Mouse (Mus musculus) liver, adult 2 months (tissue): ENCODE measurements around the gene Tdrd12.

Experiments
- CTCF ChIP-seq: fragments of 200-500 bp; IDR thresholded peaks from 2 replicates; pipeline ENCODE4 v1.5.1; 2011; ENCODE audit warnings: low read depth, low read length, control low read depth
- POLR2A ChIP-seq: fragments of 200-500 bp; IDR thresholded peaks from 2 replicates; pipeline ENCODE4 v1.6.1; 2011; ENCODE audit warnings: low read length, control low read depth; ENCODE audit not compliant: insufficient read depth; ENCODE audit errors: extremely low read depth

DNA sequence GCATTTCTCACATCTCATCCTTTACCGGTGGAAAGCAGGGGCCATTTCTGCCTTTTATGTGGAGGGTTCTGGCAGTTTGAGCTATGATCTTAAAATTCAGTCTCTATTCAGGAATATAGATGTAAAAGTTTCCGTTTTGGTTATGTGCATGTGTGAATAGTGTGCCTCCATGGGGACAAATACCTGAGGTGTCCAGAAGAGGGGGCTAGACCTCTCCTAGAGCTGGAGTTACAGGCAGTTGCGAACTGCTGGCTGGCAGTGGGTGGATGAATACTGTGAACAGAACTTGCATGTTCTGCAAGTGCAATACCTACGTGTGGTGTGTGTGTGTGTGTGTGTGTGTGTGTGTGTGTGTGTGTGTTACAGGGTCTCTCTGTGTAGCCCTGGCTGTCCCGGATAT, 45.2 kb upstream of the Tdrd12 start:
- TF ChIP-seq CTCF (peak; percentile 37; the same call in 1 of the 2 replicates), POLR2A (no peak)
